7 mouse cellular contexts compared by ENCODE assay signal in genomic region chr10:58405949-58406305, GRCm38 (mm10). TPM values are rescaled to one million over a fixed set of nuclear protein-coding genes. Genes with fewer than 3 reads are reported as not detected.
A peak's percentile ranks its signal among the peaks of the same experiment; 100 is the strongest.
DNase-seq lines count a peak whose midpoint lies in the region; ATAC-seq lines count a peak whose summit lies in the region.

No protein-coding gene starts in this region.

- peak; percentile 61 for ATAC-seq in intestine, embryonic 16.5 days
- ATAC-seq in lung, embryonic 16.5 days (ENCODE audit: low read depth) = peak; percentile 70; the same call in 1 of the 2 replicates
- no peak for ATAC-seq in forebrain, embryonic 13.5 days

- no peak overlapping the region for H3K4me3 ChIP-seq in intestine, embryonic 16.5 days (ENCODE audit: low read length)
- H3K4me3 ChIP-seq in lung, embryonic 16.5 days (ENCODE audit: low read length) = no peak overlapping the region
- no peak overlapping the region for H3K4me3 ChIP-seq in forebrain, embryonic 13.5 days

- H3K4me2 ChIP-seq in intestine, embryonic 16.5 days (ENCODE audit: low read depth, low read length) = no peak overlapping the region
- no peak overlapping the region for H3K4me2 ChIP-seq in lung, embryonic 16.5 days (ENCODE audit: low read depth, low read length)
- H3K4me2 ChIP-seq in forebrain, embryonic 13.5 days = no peak overlapping the region

- peaks cover 12% of the 10 kb centered on the region; the same call in 1 of the 2 replicates for H3K4me1 ChIP-seq in intestine, embryonic 16.5 days (ENCODE audit: control insufficient read depth, insufficient read depth, low read length)
- peaks cover 5% of the 10 kb centered on the region; the same call in 1 of the 2 replicates for H3K4me1 ChIP-seq in lung, embryonic 16.5 days (replicated peaks; ENCODE audit: control insufficient read depth, insufficient read depth, low read length)
- H3K4me1 ChIP-seq in forebrain, embryonic 13.5 days = no peaks in the 10 kb centered on the region

- no peaks in the 10 kb centered on the region for H3K9me3 ChIP-seq in intestine, embryonic 16.5 days (ENCODE audit: control insufficient read depth, low read length)
- no peaks in the 10 kb centered on the region for H3K9me3 ChIP-seq in lung, embryonic 16.5 days (ENCODE audit: control insufficient read depth, low read length)
- H3K9me3 ChIP-seq in forebrain, embryonic 13.5 days (replicated peaks) = no peaks in the 10 kb centered on the region

- H3K9ac ChIP-seq in intestine, embryonic 16.5 days (ENCODE audit: low read depth, low read length) = no peak overlapping the region
- H3K9ac ChIP-seq in lung, embryonic 16.5 days (ENCODE audit: low read length) = no peak overlapping the region
- H3K9ac ChIP-seq in forebrain, embryonic 13.5 days = no peak overlapping the region

- H3K36me3 ChIP-seq in intestine, embryonic 16.5 days (ENCODE audit: control insufficient read depth, insufficient read depth, low read length) = peaks cover 21% of the 10 kb centered on the region
- peaks cover 30% of the 10 kb centered on the region for H3K36me3 ChIP-seq in lung, embryonic 16.5 days (ENCODE audit: control insufficient read depth, insufficient read depth, low read length)
- H3K36me3 ChIP-seq in forebrain, embryonic 13.5 days (ENCODE audit: poor library complexity, severe bottlenecking) = peaks cover 33% of the 10 kb centered on the region

- peak; percentile 36 for DNase-seq in CD4-positive, CD25-positive, alpha-beta regulatory T cell, adult 2 months (ENCODE audit: low read depth, low spot score)
- DNase-seq in R1 (ENCODE audit: low read depth, low spot score) = peak; percentile 11
- DNase-seq in embryo, embryonic 10 days (ENCODE audit: low spot score) = no peak
- DNase-seq in cerebellum, postnatal 14 days = no peak

- no peaks in the 10 kb centered on the region for H3K27me3 ChIP-seq in intestine, embryonic 16.5 days (replicated peaks; ENCODE audit: control insufficient read depth, insufficient read depth, low read length)
- no peaks in the 10 kb centered on the region for H3K27me3 ChIP-seq in lung, embryonic 16.5 days (ENCODE audit: control insufficient read depth, insufficient read depth, low read depth, low read length)
- no peaks in the 10 kb centered on the region for H3K27me3 ChIP-seq in forebrain, embryonic 13.5 days

- WGBS in intestine, embryonic 16.5 days = 71% methylated on average over 2 of the region's 2 CpGs
- 59% methylated on average over 2 of the region's 2 CpGs for WGBS in lung, embryonic 16.5 days
- 85% methylated on average over 2 of the region's 2 CpGs for WGBS in forebrain, embryonic 13.5 days

- peak overlapping the region; percentile 54 for H3K27ac ChIP-seq in intestine, embryonic 16.5 days (ENCODE audit: low read length)
- H3K27ac ChIP-seq in lung, embryonic 16.5 days (ENCODE audit: low read length) = peak overlapping the region; percentile 82
- H3K27ac ChIP-seq in forebrain, embryonic 13.5 days = no peak overlapping the region

RNA-seq across cellular contexts. Expression of gene Ranbp2, which starts 40.8 kb away (rescaled TPM):
- 13.4 and 14.2 TPM in 2 replicates for polyA plus RNA-seq in intestine, embryonic 16.5 days (2015; fragmentation: Nextera tagmentation; extraction: Ambion mirVana)
- polyA plus RNA-seq in lung, embryonic 16.5 days (2015; fragmentation: Nextera tagmentation; extraction: Ambion mirVana) = 26.0 and 29.1 TPM in 2 replicates
- 20.2 and 23.3 TPM in 2 replicates for polyA plus RNA-seq in forebrain, embryonic 13.5 days (2015; fragmentation: Nextera tagmentation; extraction: Ambion mirVana)

Comparison
In these comparisons a context has a peak if more than half of its experiments do, and no peak if none do; other contexts are left out.
1. DNase-seq: peak in CD4-positive, CD25-positive, alpha-beta regulatory T cell, adult 2 months (single experiment) and R1 (single experiment); none in embryo, embryonic 10 days (single experiment) and cerebellum, postnatal 14 days (0 of 2).